Mouse (Mus musculus) stomach, postnatal 0 days (tissue): ENCODE measurements around the gene Apbb2.

Experiments used
- CTCF ChIP-seq: IDR thresholded peaks from 2 replicates; pipeline ENCODE4 v1.5.1; 2016; ENCODE audit warnings: antibody characterized with exemption, low read depth, mild to moderate bottlenecking, moderate library complexity
- EP300 ChIP-seq: optimal IDR thresholded peaks from 2 replicates; pipeline ENCODE3; 2016; ENCODE audit warnings: antibody characterized with exemption

DNA sequence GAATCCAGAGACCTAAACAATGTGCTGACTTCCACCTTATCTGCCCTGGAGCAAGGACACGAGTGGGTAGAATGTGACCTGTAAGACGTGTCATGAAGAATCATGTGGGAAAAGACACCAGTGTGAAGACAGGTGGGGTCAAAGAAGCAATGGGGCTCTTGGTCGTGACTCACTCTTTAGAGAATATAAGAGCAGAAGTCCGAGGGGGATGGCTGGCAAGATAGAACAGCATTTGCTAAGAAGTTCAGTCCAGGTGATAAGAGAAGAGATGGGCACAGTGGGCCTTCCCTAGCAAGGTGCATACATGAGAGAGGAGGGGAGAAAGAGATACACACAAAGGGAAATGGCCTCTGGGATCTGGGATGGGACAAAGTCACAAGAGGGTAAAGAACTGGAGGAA lies 163.8 kb downstream of the Apbb2 start:
- TF ChIP-seq CTCF (no peak), EP300 (no peak)
